Mouse (Mus musculus) hindlimb bud, embryonic 11.5 days (tissue): ENCODE data around the gene Cpa5.

Source experiments
- DNase-seq: peaks from one replicate; pipeline ENCODE4 v3.0.0-alpha.2; 2012; ENCODE audit warnings: low read depth, low spot score; ENCODE audit errors: extremely low spot score

Gene Cpa5

GRCm38 (mm10) chr6:30643694-30644460, 33.1 kb downstream of the Cpa5 start:
- no peak for DNase-seq

- DNase-seq = no peak
Measured at GRCm38 (mm10) chr6:30644462-30644861, 33.7 kb downstream of the Cpa5 start.

- DNase-seq = no peak
Measured at GRCm38 (mm10) chr6:30645379-30645778, 34.6 kb downstream of the Cpa5 start.

GRCm38 (mm10) chr6:30649651-30650296, 39.0 kb downstream of the Cpa5 start:
- DNase-seq = no peak

GRCm38 (mm10) chr6:30652425-30653188, 41.8 kb downstream of the Cpa5 start:
- DNase-seq = no peak

GRCm38 (mm10) chr6:30653518-30653917, 42.7 kb downstream of the Cpa5 start:
- DNase-seq = no peak

- DNase-seq = no peak
Measured at GRCm38 (mm10) chr6:30654402-30654859, 43.6 kb downstream of the Cpa5 start.

GRCm38 (mm10) chr6:30654932-30655331, 44.1 kb downstream of the Cpa5 start:
- DNase-seq = no peak

- DNase-seq = no peak
Measured at GRCm38 (mm10) chr6:30657279-30657678, 46.5 kb downstream of the Cpa5 start.

GRCm38 (mm10) chr6:30658619-30659018, 47.8 kb downstream of the Cpa5 start:
- DNase-seq = no peak

- no peak for DNase-seq
Measured at GRCm38 (mm10) chr6:30664776-30665175, 54.0 kb downstream of the Cpa5 start.

- DNase-seq = no peak
Measured at GRCm38 (mm10) chr6:30665296-30665695, 54.5 kb downstream of the Cpa5 start.

GRCm38 (mm10) chr6:30666043-30666442, 55.2 kb downstream of the Cpa5 start:
- DNase-seq = no peak

GRCm38 (mm10) chr6:30667585-30667984, 56.8 kb downstream of the Cpa5 start:
- no peak for DNase-seq

- DNase-seq = no peak
Measured at GRCm38 (mm10) chr6:30671696-30672095, 60.9 kb downstream of the Cpa5 start.

- DNase-seq = no peak
Measured at GRCm38 (mm10) chr6:30673764-30674561, 63.2 kb downstream of the Cpa5 start.

GRCm38 (mm10) chr6:30674714-30675280, 64.0 kb downstream of the Cpa5 start:
- DNase-seq = no peak

- no peak for DNase-seq
Measured at GRCm38 (mm10) chr6:30675281-30675771, 64.5 kb downstream of the Cpa5 start.

GRCm38 (mm10) chr6:30676506-30676905, 65.7 kb downstream of the Cpa5 start:
- no peak for DNase-seq

- DNase-seq = no peak
Measured at GRCm38 (mm10) chr6:30677591-30677990, 66.8 kb downstream of the Cpa5 start.
